Mouse (Mus musculus) neural tube, embryonic 10.5 days (tissue): ENCODE data around the gene Moxd1.
"Not testable (repeated sequence)": the region's sequence is repeated elsewhere in the genome, so short reads cannot be mapped to it uniquely, and the experiment has no call there.

Source experiments
- DNase-seq: peaks from one replicate; pipeline ENCODE4 v3.0.0-alpha.2; 2017; ENCODE audit warnings: low spot score; ENCODE audit errors: extremely low spot score

The Moxd1 gene

GRCm38 (mm10) chr10:24267520-24267919 is 44.2 kb downstream of the Moxd1 start:
- DNase-seq = no peak

GRCm38 (mm10) chr10:24271077-24271637 is 47.8 kb downstream of the Moxd1 start:
- DNase-seq = no peak

- DNase-seq = no peak
Measured at GRCm38 (mm10) chr10:24276211-24276610, 52.9 kb downstream of the Moxd1 start.

GRCm38 (mm10) chr10:24282650-24283049 is 59.3 kb downstream of the Moxd1 start:
- DNase-seq = no peak

GRCm38 (mm10) chr10:24291611-24292010 is 68.3 kb downstream of the Moxd1 start:
- DNase-seq = peak; percentile 9

GRCm38 (mm10) chr10:24292671-24293070 is 69.4 kb downstream of the Moxd1 start:
- DNase-seq = peak; percentile 1

- DNase-seq = no peak
Measured at GRCm38 (mm10) chr10:24296608-24297007, 73.3 kb downstream of the Moxd1 start.

- DNase-seq = peak; percentile 56
Measured at GRCm38 (mm10) chr10:24297792-24298191, 74.5 kb downstream of the Moxd1 start.

GRCm38 (mm10) chr10:24298260-24299244 is 75.2 kb downstream of the Moxd1 start:
- peak; percentile 59 for DNase-seq

GRCm38 (mm10) chr10:24312191-24312611 is 88.9 kb downstream of the Moxd1 start:
- DNase-seq = peak; percentile 53

GRCm38 (mm10) chr10:24317126-24317836 is 94.0 kb downstream of the Moxd1 start:
- DNase-seq = no peak

- DNase-seq = no peak
Measured at GRCm38 (mm10) chr10:24320326-24320725, 97.0 kb downstream of the Moxd1 start.

- no peak for DNase-seq
Measured at GRCm38 (mm10) chr10:24323066-24323465, 99.7 kb downstream of the Moxd1 start.

GRCm38 (mm10) chr10:24327265-24327664 is 103.9 kb downstream of the Moxd1 start:
- not testable (repeated sequence) for DNase-seq

- no peak for DNase-seq
Measured at GRCm38 (mm10) chr10:24332799-24333198, 109.5 kb downstream of the Moxd1 start.

GRCm38 (mm10) chr10:24339593-24340143 is 116.4 kb downstream of the Moxd1 start:
- DNase-seq = no peak

- DNase-seq = no peak
Measured at GRCm38 (mm10) chr10:24340551-24341213, 117.4 kb downstream of the Moxd1 start.

GRCm38 (mm10) chr10:24341214-24341589 is 117.9 kb downstream of the Moxd1 start:
- DNase-seq = no peak

- no peak for DNase-seq
Measured at GRCm38 (mm10) chr10:24343068-24343467, 119.8 kb downstream of the Moxd1 start.
